Mouse (Mus musculus) kidney, postnatal 36 days (tissue): ENCODE data around the gene Aasdh.

ENCODE experiments used
- DNase-seq, 2 experiments: peaks; one replicate each; pipeline ENCODE4 v3.0.0; 2021 to 2022; ENCODE audit warnings: mixed read lengths in 2 of 2

Gene Aasdh

DNA sequence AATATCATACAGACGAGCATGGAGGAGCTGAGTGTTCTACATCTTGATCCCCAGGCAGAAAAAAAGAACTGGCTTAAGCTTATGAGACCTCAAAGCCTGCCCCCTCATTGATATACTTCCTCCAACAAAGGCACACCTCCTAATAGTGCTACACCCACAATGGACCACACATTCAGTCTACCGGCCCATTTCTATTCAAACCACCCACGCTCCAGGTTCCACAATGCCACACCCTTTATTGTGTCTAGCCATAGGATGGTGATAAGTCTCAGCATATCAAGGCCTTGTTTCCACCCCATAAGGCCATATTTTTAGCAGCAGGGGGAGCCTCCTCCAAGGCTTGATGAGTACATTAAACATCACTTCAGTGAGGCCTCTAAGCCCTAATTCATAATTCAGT, 5.5 kb upstream of the Aasdh start:
- DNase-seq = no peak

DNA sequence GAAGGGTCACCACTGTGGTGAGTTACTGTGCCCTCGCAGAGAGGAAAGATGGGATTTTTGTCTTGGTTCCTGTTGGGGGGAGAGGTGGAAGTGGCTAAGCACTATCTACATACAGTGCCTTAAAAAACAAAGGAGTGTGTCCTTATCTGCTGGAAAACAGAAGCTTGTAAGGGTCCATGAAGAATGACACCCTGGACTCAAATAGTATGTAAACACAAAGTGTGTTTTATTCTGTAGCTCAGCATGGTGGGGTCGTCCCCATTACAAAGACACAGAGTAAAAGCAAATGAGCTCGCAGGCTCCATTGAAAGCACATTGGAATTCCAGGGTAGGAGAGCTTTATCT, 813 bp upstream of the Aasdh start:
- DNase-seq = no peak

DNA sequence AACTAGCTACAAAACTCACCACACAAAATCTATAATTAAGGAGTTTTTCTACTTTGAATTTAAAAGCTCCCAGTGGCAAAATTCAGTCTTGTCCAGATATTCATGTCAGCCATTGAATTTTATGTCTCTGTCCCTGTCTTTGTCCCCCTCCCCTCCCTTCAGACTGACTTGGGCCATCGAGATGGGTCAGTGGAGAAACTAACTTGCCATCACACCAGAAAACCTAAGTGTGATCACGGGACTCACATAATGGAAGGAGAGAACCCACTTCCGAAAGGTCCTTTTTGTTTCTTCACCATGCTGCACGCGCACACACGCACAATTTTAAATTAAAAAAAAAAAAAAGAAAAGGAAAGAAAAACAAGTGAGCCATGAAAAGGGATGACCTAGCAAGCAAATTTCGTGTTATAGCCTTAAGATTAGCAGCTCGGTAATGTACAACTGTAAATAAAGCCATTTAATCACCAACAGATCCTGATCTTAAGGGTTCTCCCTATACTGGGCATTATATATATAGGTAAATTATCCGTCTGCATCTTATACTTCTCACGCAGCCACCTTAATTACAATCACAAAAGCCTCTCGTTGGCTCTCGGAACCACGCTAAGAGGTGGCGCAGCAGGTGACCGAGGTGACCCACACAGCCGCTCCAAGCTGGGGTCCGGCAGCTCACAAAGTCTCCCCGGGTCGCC, 455 bp downstream of the Aasdh start:
- DNase-seq = no peak

DNA sequence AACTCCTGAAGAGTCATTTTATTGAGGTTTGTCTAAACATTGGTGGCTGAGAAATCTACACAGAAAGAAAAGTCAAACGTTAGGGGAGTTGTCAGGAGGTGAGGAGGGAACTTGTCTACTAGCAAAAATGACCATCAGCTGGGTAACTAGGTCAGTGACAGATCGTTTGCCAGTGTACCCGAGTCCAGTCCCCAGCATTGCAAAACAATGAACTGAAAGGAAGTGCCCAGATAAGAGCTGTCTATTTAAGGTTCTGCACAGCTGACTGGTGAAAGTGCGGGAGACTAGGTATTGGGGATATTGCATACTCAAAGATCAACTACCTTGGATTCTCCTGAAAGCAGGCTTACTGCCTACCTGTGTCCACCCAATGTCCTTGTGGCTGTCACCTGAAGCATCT, 3.2 kb downstream of the Aasdh start:
- no peak for DNase-seq

DNA sequence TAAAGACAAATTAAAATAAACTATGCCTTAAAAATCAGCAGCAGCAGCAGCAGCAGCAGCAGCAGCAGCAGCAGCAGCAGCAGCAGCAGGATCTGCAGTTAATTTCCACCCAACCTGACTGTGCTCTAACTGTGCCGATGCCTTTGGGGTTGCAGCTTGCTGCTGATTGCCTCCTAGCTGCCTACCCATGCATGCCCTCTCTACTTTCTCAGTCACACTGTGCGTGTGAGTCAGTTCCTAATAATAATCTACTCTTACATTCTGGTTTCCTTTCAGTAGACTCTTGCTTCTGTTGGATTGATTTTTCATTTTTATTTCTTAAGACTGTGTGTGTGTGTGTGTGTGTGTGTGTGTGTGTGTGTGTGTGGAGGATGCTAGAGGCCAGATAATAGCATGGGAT, 12.2 kb downstream of the Aasdh start:
- DNase-seq = no peak

DNA sequence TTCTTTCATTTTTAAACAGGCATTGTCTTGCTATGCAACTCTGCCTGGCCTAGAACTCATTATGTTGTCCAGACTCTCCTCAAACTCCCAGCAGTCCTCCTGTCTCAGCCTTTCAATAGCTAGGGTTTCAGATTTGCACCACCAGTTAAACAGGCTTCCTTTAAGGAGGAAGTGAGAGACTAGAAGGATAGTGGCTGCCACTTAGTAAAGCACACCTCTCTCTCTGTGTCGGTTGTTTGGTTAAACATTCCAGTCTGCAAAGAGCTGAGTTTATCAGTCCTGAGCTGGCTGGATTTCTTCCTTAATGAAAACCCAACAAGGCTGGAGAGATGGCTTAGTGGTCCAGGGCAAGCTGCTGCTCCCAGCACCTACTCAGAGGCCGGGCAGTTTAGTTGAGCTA, 12.7 kb downstream of the Aasdh start:
- no peak for DNase-seq

DNA sequence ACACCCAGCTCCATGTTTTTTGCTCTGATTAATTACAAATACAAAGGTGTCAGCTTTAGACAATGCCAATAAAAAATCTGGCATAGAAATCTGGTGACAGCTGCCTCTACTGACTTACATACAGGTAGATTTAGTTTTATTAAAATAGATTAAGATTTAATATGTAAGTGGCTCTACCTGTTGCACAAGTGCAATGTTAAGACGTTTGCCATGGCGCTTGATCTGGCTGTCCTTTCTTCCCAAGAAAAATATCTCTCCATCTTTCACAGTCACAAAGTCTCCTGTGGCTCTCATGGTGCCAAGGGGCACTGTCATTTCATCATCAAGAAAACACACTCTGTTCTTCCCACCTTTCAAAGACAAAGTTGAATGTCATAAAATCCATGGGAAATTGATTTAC, 18.3 kb downstream of the Aasdh start:
- no peak for DNase-seq

DNA sequence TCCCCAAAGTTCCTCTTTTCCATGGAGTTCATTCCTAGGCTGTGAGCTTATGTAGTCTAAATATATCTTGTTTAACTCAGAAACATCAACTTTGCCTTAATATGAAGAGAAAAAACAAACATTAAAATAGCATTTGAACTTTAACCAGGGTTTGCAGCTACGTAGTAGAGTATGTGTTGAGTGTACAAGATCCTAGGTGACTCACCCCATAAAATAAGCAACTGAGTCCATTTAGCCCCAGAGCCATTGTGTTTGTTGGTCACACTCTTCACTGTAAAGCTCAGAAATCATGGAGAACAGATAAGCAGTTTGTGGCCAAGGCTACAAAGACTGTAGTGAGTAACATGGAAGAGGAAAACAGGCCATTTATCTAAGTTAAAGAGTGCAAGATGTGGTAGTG, 21.2 kb downstream of the Aasdh start:
- no peak for DNase-seq

DNA sequence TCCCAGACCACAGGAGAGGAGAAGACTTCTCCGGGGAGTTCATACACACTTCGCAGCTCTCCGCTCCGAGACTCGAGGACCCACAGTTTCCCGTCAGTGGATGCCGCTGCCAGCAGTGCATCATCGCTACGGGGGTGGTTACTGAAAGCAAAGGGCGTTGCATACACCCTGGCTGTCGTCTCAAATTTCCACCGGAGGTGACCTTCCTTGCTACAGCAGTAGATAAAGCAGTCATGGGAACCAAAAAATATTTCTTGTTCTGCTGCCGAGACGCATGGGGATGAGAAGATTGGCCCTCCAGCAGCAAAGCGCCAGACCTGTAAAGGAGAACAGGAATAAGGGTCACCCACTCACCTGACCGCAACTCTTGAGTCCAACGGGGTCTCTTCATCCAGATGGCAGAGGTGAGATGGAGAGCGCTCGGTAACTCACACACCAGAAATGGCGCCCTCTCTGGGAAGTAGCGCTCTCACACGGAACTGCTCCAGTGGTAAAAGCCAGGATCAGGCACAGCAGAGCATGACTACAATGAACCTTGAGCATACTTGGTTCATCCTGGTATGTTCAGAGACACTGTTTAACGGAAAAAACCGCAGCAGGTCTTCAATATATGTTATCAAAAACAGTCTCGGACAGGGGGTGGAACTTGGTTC, 29.1 kb downstream of the Aasdh start:
- no peak for DNase-seq

DNA sequence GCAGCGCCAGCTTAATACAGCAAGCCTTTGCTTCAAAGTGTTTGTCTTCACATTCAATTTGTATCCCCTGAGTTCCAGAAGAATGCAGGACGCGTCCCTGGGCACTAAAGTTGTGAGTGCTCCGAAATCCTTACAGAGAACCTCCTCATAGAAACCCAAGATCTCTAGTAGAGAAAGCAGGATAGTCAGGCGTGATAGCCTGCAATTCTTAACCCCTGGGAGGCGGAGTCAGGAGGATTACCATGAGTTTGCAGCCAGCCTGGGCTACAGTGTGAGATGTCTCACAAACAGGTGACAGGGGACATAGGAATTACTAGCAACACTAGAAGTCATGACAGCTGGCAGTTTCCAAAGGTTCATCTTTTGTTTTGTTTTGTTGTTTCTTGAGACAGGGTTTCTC, 35.8 kb downstream of the Aasdh start:
- no peak for DNase-seq

DNA sequence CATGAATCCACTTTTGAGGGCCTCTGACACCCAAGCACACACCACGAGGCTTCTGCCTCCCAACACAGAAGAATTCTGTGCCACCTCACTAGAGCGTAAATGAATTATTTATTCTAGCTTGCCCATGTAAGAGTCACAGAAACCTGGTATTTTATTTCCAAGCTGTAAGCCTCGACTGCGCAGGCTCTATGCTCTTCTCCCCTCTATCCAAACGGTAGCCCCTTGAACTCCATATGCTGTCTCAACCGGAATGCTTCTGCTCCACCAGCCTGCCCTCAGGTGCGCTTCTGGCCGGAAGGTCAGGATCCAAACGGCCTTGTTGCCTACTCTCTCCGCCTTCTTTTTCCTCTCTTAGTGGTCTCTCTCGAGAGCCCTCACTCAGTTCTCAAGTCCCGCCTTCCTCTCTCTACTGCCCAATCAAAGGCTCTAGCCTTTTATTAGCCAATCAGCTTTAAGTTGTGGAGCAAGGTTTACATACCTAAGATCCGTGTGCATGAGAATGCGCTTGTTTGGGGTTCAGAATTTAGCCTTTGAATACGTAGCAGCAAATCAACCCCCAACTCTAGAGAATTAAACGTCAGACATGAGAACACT, 36.5 kb downstream of the Aasdh start:
- peak; percentile 34 to 39 for DNase-seq

DNA sequence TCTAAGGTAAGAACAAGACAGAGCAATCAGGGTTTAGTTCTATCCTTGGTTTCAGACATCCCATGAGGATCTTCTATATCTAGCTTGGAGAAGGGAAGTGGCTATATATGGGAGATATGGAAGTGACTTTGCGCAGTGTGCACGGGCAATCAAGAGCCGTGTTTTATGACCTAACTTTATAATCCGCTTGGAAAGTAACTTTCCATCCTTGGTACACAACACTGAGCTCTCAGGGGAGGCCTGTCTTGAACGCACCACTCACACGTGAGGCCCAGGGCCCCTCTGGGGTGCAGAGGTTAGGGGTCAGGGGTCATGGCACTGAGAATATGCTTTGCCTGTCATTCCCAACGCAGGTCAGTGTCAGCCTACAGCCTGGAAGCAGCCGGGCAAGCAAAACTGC, 38.5 kb downstream of the Aasdh start:
- DNase-seq = no peak

DNA sequence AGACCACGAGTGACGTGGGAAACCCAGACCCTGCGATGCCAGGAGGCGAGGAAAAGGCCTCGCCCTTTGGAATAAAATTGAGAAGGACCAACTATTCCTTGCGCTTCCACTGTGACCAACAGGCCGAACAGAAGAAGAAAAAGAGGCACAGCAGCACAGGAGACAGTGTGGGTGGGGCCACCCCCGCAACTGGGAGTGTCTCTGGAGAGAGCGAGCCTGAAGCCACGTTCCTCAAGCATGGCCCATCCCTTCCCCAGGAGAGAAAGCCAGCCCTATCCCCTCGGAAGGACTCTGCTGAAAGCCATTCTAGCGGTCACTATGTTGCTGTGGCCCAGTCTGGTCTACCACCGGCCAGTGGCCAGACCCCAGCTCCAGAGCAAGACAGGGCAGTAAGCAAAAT, 46.9 kb downstream of the Aasdh start:
- no peak for DNase-seq

DNA sequence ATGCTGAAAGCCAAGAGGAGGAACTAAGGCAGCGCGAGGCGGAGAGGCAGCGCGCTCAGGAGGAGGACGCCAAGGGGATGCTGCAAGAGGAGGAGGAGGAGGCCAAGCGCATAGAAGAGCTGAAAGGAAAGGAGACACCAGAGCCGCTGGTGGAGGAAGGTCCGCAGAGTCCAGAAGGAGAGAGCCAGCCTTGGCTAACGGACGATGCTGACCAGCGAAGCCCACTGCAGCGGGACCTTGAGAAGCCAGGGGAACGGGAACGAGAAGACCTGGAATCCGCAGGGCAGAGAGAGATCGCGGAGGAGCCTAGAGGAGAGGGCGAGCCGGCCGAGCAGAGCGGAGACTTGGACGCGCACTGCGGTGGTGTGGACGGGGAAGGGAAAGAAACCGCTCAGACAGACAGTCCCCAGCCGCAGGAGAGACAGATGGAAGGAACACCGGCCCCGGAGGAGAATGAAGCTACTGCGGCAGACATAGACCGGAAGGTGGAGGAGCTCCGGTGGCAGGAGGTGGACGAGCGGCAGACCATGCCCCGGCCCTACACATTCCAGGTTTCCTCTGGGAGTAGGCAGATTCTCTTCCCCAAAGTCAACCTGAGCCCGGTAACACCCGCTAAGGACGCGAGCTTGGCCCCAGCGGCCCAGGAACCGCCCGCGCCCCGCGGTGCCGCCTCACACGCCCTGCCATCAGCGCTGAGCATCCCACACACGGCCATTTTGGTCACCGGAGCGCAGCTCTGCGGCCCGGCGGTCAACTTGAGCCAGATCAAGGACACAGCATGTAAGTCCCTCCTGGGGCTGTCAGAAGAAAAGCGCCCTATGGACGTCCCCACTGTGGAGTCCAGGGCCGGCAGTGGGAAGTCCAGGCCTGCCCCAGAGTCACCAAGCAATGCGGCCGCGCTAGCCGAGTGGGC, 48.0 kb downstream of the Aasdh start:
- DNase-seq = no peak

DNA sequence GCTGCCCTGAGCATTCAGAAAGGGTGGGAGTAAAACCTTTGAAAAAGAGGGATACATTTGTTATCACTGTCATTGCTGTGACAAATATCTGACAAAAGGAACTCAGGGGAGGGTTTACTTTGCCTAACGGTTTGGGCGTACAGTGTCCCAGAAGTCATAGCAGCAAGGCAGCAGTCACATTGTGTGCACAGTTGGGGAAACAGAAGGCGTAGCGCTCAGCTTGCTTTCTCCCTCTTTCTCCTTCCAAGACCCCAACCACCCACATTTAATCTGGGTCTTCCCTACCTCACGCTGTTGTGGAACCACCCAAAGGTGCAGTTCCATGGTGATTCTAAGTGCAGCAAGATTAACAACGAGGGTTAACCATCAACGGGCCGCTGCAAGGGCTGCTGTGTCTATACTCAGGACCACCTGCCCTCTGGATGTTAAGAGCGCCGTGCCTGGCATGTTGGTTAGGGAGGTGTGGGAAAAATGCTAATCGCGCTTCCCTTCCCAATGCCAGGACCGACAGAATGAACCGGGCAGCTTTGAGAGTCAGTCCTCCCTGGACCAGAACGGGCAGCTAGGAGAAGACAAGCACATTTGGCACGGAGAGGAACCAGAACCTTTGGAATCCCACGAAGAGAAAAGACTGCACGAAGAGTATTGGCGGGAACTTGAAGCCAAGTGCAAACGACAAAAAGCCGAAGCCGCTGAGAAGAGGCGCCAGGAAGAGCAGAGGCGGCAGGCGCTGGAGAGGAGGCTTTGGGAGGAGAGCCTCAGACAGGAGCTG, 49.3 kb downstream of the Aasdh start:
- DNase-seq = no peak

DNA sequence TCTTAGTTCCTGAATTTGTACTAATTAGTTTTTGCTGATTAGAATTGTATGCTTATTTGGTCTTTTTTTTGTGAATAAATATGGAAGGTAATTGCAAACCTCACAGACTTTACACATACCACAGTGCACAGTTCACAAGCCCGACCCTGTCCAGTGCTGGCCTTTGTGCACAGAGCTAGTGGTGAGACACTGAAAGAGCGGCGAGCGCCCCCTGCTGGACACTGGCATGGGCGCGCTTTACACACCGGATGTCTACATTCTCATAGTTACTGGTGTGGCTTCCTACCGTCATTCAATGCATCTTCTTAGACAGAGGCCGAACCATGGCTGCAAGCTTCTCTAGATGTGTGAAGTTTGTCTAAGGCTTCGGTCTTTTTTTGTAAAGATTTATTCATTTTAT, 51.8 kb downstream of the Aasdh start:
- DNase-seq = peak; percentile 77 to 91

DNA sequence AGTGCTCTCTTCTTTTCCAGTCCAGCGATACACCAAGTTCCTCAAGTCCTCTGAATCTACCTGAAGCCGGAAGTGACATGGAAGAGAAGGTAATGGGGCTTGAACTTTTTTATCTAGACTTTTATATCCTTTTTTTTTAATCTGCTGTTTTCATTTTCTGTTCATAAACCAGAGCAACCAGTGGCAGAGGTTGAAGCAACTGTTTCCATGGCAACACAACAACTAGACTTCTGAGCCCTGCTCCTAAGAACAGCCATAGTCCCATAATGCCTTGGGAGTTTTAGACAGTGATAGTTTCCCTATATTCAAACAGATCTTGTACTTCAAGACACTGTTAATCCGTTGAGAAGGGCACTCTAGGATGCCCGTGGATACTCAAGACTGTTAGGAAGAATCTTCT, 54.0 kb downstream of the Aasdh start:
- DNase-seq = no peak

DNA sequence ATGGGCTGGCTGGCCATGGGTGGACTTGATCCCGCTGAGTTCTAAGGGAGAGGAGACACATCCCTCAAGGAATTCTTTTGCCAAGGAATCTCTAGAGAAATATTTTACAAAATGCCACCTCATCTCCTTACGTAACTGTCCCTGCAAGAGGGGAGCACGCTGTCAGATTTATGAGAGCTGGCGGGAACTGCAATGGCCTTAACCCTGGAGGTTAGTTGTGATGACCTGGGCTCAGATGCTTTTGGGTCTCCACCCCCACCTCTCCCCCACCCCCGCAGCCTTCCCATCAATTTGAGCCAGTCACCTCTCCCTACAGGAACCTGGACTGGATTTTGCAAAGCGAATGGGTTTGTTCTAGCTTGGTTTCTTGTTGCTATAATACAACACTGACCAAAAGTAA, 58.2 kb downstream of the Aasdh start:
- DNase-seq = no peak

DNA sequence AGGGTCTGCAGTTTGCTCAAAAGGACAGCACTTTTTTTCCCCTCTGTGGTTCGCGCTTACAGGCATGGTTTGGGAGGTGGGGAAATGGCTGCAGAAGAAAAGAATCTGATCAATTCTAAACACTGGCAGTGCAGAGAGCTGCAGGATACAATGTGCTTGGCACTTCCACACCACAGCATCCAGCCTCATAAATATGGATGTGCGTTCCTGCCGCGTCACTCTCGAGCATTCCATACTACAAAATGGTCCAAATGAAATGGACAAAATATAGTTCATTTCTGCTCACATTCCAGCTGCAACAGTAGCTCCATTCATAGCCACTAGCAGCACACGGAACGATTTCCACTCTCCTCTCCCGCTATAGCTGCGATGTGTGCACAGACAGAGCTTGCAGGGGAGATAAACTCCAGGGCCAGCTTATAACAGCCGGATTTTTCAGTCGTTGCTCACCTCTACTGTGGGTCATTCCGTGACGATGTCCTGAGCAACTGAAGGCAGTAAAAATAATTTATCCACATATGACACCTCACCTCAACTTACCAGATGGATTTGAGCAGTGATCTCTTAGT, 60.6 kb downstream of the Aasdh start:
- no peak for DNase-seq

DNA sequence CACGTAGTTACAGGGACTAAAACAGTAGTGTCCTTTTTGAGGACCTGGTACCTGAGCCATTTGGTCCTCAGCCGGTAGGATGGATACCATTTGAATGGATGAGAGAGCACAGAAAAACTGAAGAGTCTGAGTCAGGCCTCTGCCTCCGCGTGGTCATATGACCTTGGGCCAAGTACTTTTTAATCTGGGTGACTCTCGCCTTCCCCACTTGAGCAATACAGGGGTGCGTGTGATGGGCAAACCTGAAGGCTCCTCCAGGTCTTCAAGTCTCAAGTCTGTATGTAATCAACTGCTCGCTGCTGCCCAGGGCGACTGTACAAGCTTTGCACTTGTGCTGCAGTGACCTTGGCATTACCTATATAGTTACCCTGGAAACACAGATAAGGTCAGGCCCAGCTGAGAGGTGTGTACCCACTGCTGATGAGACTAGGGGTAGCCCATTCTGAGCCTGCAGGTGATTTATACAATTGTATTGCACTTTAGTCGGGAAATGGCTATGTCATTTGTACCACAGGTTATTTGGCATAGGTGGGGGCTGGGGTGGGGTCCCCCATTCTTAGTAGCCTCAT, 61.4 kb downstream of the Aasdh start:
- no peak for DNase-seq

DNA sequence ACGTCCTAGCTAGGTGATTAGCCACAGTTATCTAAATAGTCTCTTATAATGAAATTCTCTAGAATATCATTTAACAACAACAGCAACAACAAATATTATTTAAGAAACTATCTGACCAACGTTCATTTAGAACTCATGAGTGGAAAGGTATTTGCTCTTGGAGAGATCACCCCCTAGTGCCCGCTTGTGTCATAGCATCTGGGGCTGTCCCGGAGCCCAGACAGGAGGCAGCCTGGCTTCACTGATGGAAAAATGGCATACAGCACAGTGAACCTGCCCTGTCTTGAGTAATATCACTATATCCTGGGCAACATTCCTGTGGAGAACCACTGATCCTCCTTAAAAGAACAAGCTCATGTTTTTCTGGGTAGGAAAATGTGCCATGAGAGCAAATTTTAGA, 61.9 kb downstream of the Aasdh start:
- DNase-seq = peak; percentile 62 to 85

DNA sequence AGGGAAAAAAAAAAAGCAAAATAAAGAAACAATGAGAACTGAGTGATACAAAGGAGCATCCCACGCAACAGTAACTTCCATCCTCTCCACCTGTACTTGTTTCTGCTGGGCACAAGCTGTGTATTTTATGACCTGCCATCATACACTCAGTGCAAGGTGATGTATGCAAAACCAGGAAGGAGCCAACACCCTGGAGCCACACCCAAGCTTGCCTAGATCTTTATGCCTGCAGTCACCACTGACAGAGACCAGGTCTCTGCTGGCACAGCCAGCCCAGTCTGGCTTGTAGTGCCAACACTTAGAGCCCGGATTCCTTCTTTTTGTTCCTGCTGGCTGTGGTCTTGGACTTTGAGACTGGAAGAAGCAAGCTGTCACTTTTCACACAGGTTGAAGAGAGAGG, 63.5 kb downstream of the Aasdh start:
- DNase-seq = peak in 1 of 2 experiments; percentile 12
